ENCODE assay signal across 8 mouse cellular contexts in genomic region chr10:40212443-40213169, GRCm38 (mm10). TPM values are rescaled to one million over a fixed set of nuclear protein-coding genes. Genes with fewer than 3 reads are reported as not detected.
A peak's percentile ranks its signal among the peaks of the same experiment; 100 is the strongest.
DNase-seq lines count a peak whose midpoint lies in the region; ATAC-seq and TF ChIP-seq lines count a peak whose summit lies in the region.

No protein-coding gene starts in this region.

- no peak overlapping the region for H3K4me3 ChIP-seq in hindbrain, embryonic 12.5 days
- H3K4me3 ChIP-seq in lung, postnatal 0 days (ENCODE audit: low read depth, low read length): no peak overlapping the region

- H3K27ac ChIP-seq in hindbrain, embryonic 12.5 days: no peak overlapping the region
- H3K27ac ChIP-seq in lung, postnatal 0 days (ENCODE audit: low read length): no peak overlapping the region

- WGBS in hindbrain, embryonic 12.5 days: 45% methylated on average over 13 of the region's 13 CpGs
- WGBS in lung, postnatal 0 days: 29% methylated on average over 13 of the region's 13 CpGs

- no peak for TF ChIP-seq EP300 in lung, postnatal 0 days (IDR thresholded peaks at IDR 0.05)

- no peaks in the 10 kb centered on the region for H3K9me3 ChIP-seq in hindbrain, embryonic 12.5 days (replicated peaks)
- H3K9me3 ChIP-seq in lung, postnatal 0 days (ENCODE audit: low read length): no peaks in the 10 kb centered on the region

- no peaks in the 10 kb centered on the region for H3K27me3 ChIP-seq in hindbrain, embryonic 12.5 days
- H3K27me3 ChIP-seq in lung, postnatal 0 days (replicated peaks; ENCODE audit: insufficient read depth, low read length): no peaks in the 10 kb centered on the region

- no peaks in the 10 kb centered on the region for H3K36me3 ChIP-seq in hindbrain, embryonic 12.5 days
- H3K36me3 ChIP-seq in lung, postnatal 0 days (ENCODE audit: insufficient read depth, low read length): no peaks in the 10 kb centered on the region

- ATAC-seq in hindbrain, embryonic 12.5 days (ENCODE audit: low FRiP score): peak; percentile 72
- ATAC-seq in lung, postnatal 0 days: peak; percentile 88

- TF ChIP-seq CTCF in lung, postnatal 0 days (IDR thresholded peaks at IDR 0.05): peak; percentile 99

- peak; percentile 96 for DNase-seq in NIH3T3 (ENCODE audit: low read depth)
- peak; percentile 93 to 95 for DNase-seq in cerebellum, postnatal 10 days
- peak; percentile 84 to 89 for DNase-seq in frontal cortex, postnatal 14 days (ENCODE audit: low spot score in 2 of 2)
- DNase-seq in layer of hippocampus, postnatal 10 days (ENCODE audit: low spot score in 2 of 2): peak; percentile 94 to 95
- DNase-seq in lung, postnatal 0 days (ENCODE audit: low spot score): peak; percentile 94
- peak; percentile 50 for DNase-seq in retina, adult 2 months (ENCODE audit: low read depth, low spot score)
- DNase-seq in thymus, postnatal 25 days: peak; percentile 95

- H3K9ac ChIP-seq in hindbrain, embryonic 12.5 days: no peak overlapping the region
- H3K9ac ChIP-seq in lung, postnatal 0 days (replicated peaks; ENCODE audit: low read depth): no peak overlapping the region

- H3K4me1 ChIP-seq in hindbrain, embryonic 12.5 days: no peaks in the 10 kb centered on the region
- no peaks in the 10 kb centered on the region for H3K4me1 ChIP-seq in lung, postnatal 0 days (ENCODE audit: insufficient read depth, low read depth, low read length)

- no peak overlapping the region for H3K4me2 ChIP-seq in hindbrain, embryonic 12.5 days (replicated peaks)
- no peak overlapping the region for H3K4me2 ChIP-seq in lung, postnatal 0 days (replicated peaks; ENCODE audit: low read depth, low read length)

RNA-seq across cellular contexts. Expression of gene Rpf2, which starts 34.2 kb away (rescaled TPM):
- 65.4 and 67.0 TPM in 2 replicates for polyA plus RNA-seq in hindbrain, embryonic 12.5 days (2016; fragmentation: Nextera tagmentation; extraction: Ambion mirVana)
- total RNA-seq in layer of hippocampus, postnatal 10 days (2021): 10 to 100 TPM; 28.1 to 35.3 TPM
- 19.0 and 20.4 TPM in 2 replicates for polyA plus RNA-seq in lung, postnatal 0 days (2015; fragmentation: Nextera tagmentation; extraction: Ambion mirVana)

RNA-seq across cellular contexts. Expression of gene Gtf3c6, which starts 45.3 kb away (rescaled TPM):
- 135 and 136 TPM in 2 replicates for polyA plus RNA-seq in hindbrain, embryonic 12.5 days (2016; fragmentation: Nextera tagmentation; extraction: Ambion mirVana)
- 10 to 100 TPM; 29.2 to 33.8 TPM for total RNA-seq in layer of hippocampus, postnatal 10 days (2021)
- polyA plus RNA-seq in lung, postnatal 0 days (2015; fragmentation: Nextera tagmentation; extraction: Ambion mirVana): 35.2 and 40.0 TPM in 2 replicates
